Mouse (Mus musculus) limb, embryonic 11.5 days (tissue): ENCODE measurements around the gene Upk1b. TPM values are rescaled to one million over a fixed set of nuclear protein-coding genes. Genes with fewer than 3 reads are reported as not detected.
A peak's percentile ranks its signal among the peaks of the same experiment; 100 is the strongest.

Source experiments
- ATAC-seq: fragments of 200-750 bp; cut with Nextera tagmentation; 2 replicates; pipeline ENCODE4 v1.8.0; 2017; ENCODE audit warnings: low read depth; ENCODE audit not compliant: insufficient number of reproducible peaks, low FRiP score, low TSS enrichment
- DNase-seq: peaks from one replicate; pipeline ENCODE4 v3.0.0-alpha.2; 2015; ENCODE audit warnings: low spot score
- H3K27ac ChIP-seq: fragments of 300-500 bp; sonication (generic); replicated peaks from 2 replicates; pipeline ENCODE4 v1.5.1; 2014; ENCODE audit warnings: low read depth, mild to moderate bottlenecking, low read length
- H3K27me3 ChIP-seq: fragments of 300-500 bp; sonication (generic); 2 replicates; pipeline ENCODE4 v1.6.1; 2014; ENCODE audit warnings: mild to moderate bottlenecking, low read length, mixed read lengths; ENCODE audit not compliant: control insufficient read depth, insufficient read depth
- H3K36me3 ChIP-seq: fragments of 300-500 bp; sonication (generic); 2 replicates; pipeline ENCODE4 v1.6.1; 2014; ENCODE audit warnings: mild to moderate bottlenecking, low read length, moderate library complexity, mixed read lengths; ENCODE audit not compliant: control insufficient read depth, insufficient read depth
- H3K4me1 ChIP-seq: fragments of 300-500 bp; sonication (generic); 2 replicates; pipeline ENCODE4 v1.6.1; 2014; ENCODE audit warnings: low read length, mixed read lengths; ENCODE audit not compliant: control insufficient read depth, insufficient read depth
- H3K4me2 ChIP-seq: fragments of 300-500 bp; sonication (generic); 2 replicates; pipeline ENCODE4 v1.6.1; 2014; ENCODE audit warnings: low read depth, mild to moderate bottlenecking, moderate library complexity; ENCODE audit not compliant: severe bottlenecking
- H3K4me3 ChIP-seq: fragments of 300-500 bp; sonication (generic); 2 replicates; pipeline ENCODE4 v1.5.1; 2014; ENCODE audit warnings: low read depth, low read length
- H3K9ac ChIP-seq: fragments of 300-500 bp; sonication (generic); 2 replicates; pipeline ENCODE4 v1.6.1; 2014; ENCODE audit warnings: mild to moderate bottlenecking, low read length
- H3K9me3 ChIP-seq: fragments of 300-500 bp; sonication (generic); 2 replicates; pipeline ENCODE4 v1.6.1; 2016; ENCODE audit warnings: low read length; ENCODE audit not compliant: control insufficient read depth
- WGBS: fragments of 180-500 bp; shearing (Covaris S2); extraction: QIAGEN DNeasy Blood & Tissue Kit; methylation state at CpG from one replicate; pipeline ENCODE4 v1.1.7; 2014; 5-methylcytosine and 5-hydroxymethylcytosine counted together
- polyA plus RNA-seq: library from polyadenylated mRNA; unstranded; fragments of >200 nt; fragmentation: Nextera tagmentation; extraction: Ambion mirVana; gene quantifications from 2 replicates; pipeline ENCODE4 v1.2.1, GENCODE M21; 2014

Gene Upk1b
- polyA plus RNA-seq, 1 experiment from 2014 or later: 4.1 TPM

GRCm38 (mm10) chr16:38758104-38758861 lies 41.8 kb downstream of the Upk1b start:
- DNase-seq (no peak), ATAC-seq (no peak)
- H3K4me3 ChIP-seq: no peak overlapping the region
- H3K27ac ChIP-seq: no peak overlapping the region
- WGBS: 79% methylated on average over 12 of the region's 12 CpGs
- H3K27me3 ChIP-seq: no peaks in the 10 kb centered on the region
- no peaks in the 10 kb centered on the region for H3K9me3 ChIP-seq
- no peak overlapping the region for H3K4me2 ChIP-seq
- no peak overlapping the region for H3K9ac ChIP-seq
- H3K4me1 ChIP-seq: peaks cover 7% of the 10 kb centered on the region
- no peaks in the 10 kb centered on the region for H3K36me3 ChIP-seq

GRCm38 (mm10) chr16:38757626-38758025 lies 42.5 kb downstream of the Upk1b start:
- H3K9ac ChIP-seq: no peak overlapping the region
- H3K27ac ChIP-seq: no peak overlapping the region
- H3K27me3 ChIP-seq: no peaks in the 10 kb centered on the region
- WGBS: 94% methylated on average over 19 of the region's 19 CpGs
- ATAC-seq (no peak), DNase-seq (no peak)
- H3K4me3 ChIP-seq: no peak overlapping the region
- H3K9me3 ChIP-seq: no peaks in the 10 kb centered on the region
- peaks cover 14% of the 10 kb centered on the region for H3K4me1 ChIP-seq
- H3K4me2 ChIP-seq: no peak overlapping the region
- no peaks in the 10 kb centered on the region for H3K36me3 ChIP-seq

- no peak for DNase-seq
- no peak overlapping the region for H3K27ac ChIP-seq
- no peak overlapping the region for H3K9ac ChIP-seq
- H3K4me3 ChIP-seq: no peak overlapping the region
- H3K9me3 ChIP-seq: no peaks in the 10 kb centered on the region
- peaks cover 14% of the 10 kb centered on the region for H3K4me1 ChIP-seq
- 79% methylated on average over 4 of the region's 4 CpGs for WGBS
- H3K4me2 ChIP-seq: no peak overlapping the region
- no peaks in the 10 kb centered on the region for H3K27me3 ChIP-seq
- no peak for ATAC-seq
- no peaks in the 10 kb centered on the region for H3K36me3 ChIP-seq
These were observed 43.6 kb downstream of the Upk1b start for GRCm38 (mm10) chr16:38756572-38756971.

- Histone ChIP-seq H3K9ac (no peak overlapping the region), H3K4me2 (no peak overlapping the region), H3K9me3 (no peaks in the 10 kb centered on the region), H3K4me3 (no peak overlapping the region), H3K36me3 (no peaks in the 10 kb centered on the region), H3K4me1 (peaks cover 14% of the 10 kb centered on the region), H3K27ac (no peak overlapping the region), H3K27me3 (no peaks in the 10 kb centered on the region)
- ATAC-seq (no peak), DNase-seq (no peak)
- 48% methylated on average over 5 of the region's 5 CpGs for WGBS
These were observed 44.0 kb downstream of the Upk1b start for GRCm38 (mm10) chr16:38756177-38756503.

- 55% methylated on average over 7 of the region's 7 CpGs for WGBS
- H3K27ac ChIP-seq: no peak overlapping the region
These were observed 44.5 kb downstream of the Upk1b start for GRCm38 (mm10) chr16:38755452-38756176.

GRCm38 (mm10) chr16:38753631-38754030 lies 46.5 kb downstream of the Upk1b start:
- peaks cover 14% of the 10 kb centered on the region for H3K4me1 ChIP-seq
- no peak overlapping the region for H3K9ac ChIP-seq
- 20% methylated on average over 11 of the region's 11 CpGs for WGBS
- no peaks in the 10 kb centered on the region for H3K27me3 ChIP-seq
- ATAC-seq (0 out of 2 replicates have a peak, but pooled peaks have one; percentile 49), DNase-seq (peak; percentile 61)
- H3K4me2 ChIP-seq: no peak overlapping the region
- no peaks in the 10 kb centered on the region for H3K36me3 ChIP-seq
- H3K27ac ChIP-seq: no peak overlapping the region
- H3K9me3 ChIP-seq: no peaks in the 10 kb centered on the region
- no peak overlapping the region for H3K4me3 ChIP-seq

More at GRCm38 (mm10) chr16:38755452-38756176, 44.5 kb downstream of the Upk1b start:
- Histone ChIP-seq H3K4me1 (peaks cover 14% of the 10 kb centered on the region), H3K4me2 (no peak overlapping the region), H3K36me3 (no peaks in the 10 kb centered on the region), H3K27me3 (no peaks in the 10 kb centered on the region), H3K9ac (no peak overlapping the region), H3K9me3 (no peaks in the 10 kb centered on the region), H3K4me3 (no peak overlapping the region)
- DNase-seq (no peak), ATAC-seq (no peak)

GRCm38 (mm10) chr16:38750803-38751202 lies 49.3 kb downstream of the Upk1b start:
- 58% methylated on average over 6 of the region's 6 CpGs for whole genome bisulfite sequencing
- Histone ChIP-seq H3K9me3 (no peaks in the 10 kb centered on the region), H3K27ac (no peak overlapping the region), H3K27me3 (no peaks in the 10 kb centered on the region), H3K36me3 (no peaks in the 10 kb centered on the region), H3K4me2 (no peak overlapping the region), H3K4me1 (peaks cover 14% of the 10 kb centered on the region), H3K4me3 (no peak overlapping the region), H3K9ac (no peak overlapping the region)
- ATAC-seq (no peak), DNase-seq (peak; percentile 26)

- no peak overlapping the region for H3K9ac ChIP-seq
- no peaks in the 10 kb centered on the region for H3K27me3 ChIP-seq
- no peak overlapping the region for H3K4me3 ChIP-seq
- 88% methylated on average over 10 of the region's 10 CpGs for WGBS
- no peak overlapping the region for H3K4me2 ChIP-seq
- DNase-seq (peak; percentile 14), ATAC-seq (no peak)
- H3K27ac ChIP-seq: no peak overlapping the region
- H3K9me3 ChIP-seq: no peaks in the 10 kb centered on the region
- H3K4me1 ChIP-seq: peaks cover 4% of the 10 kb centered on the region; the same call in 1 of the 2 replicates
- no peaks in the 10 kb centered on the region for H3K36me3 ChIP-seq
These were observed 56.0 kb downstream of the Upk1b start for GRCm38 (mm10) chr16:38743941-38744673.
